Mouse (Mus musculus) ES-E14 (cell line): ENCODE results near the gene Nav1. TPM values are rescaled to one million over a fixed set of nuclear protein-coding genes. Genes with fewer than 3 reads are reported as not detected.
A peak's percentile ranks its signal among the peaks of the same experiment; 100 is the strongest.

Source experiments
- DNase-seq: peaks from one replicate; pipeline ENCODE4 v3.0.0-alpha.2; 2013; ENCODE audit warnings: low read depth, low spot score
- H3K27ac ChIP-seq: 2 replicates; pipeline ENCODE4 v1.5.1; 2012; ENCODE audit warnings: low read depth, mild to moderate bottlenecking, low read length, moderate library complexity, mixed read lengths; ENCODE audit not compliant: poor library complexity, insufficient read depth, severe bottlenecking
- H3K36me3 ChIP-seq: 2 replicates; pipeline ENCODE4 v1.6.1; 2012; ENCODE audit warnings: mild to moderate bottlenecking, low read length, moderate library complexity, mixed read lengths; ENCODE audit not compliant: control insufficient read depth, poor library complexity, insufficient read depth, severe bottlenecking
- H3K4me1 ChIP-seq, 2 experiments: fragments of 150-350 bp in 1 of 2; sonication (generic) in 1 of 2; 2 replicates each; pipeline ENCODE4 v1.6.1; 2012; ENCODE audit warnings: low read length in 2 of 2, mild to moderate bottlenecking in 1 of 2, mixed read lengths in 1 of 2; ENCODE audit not compliant: control insufficient read depth in 2 of 2, insufficient read depth in 2 of 2, poor library complexity in 1 of 2
- H3K4me3 ChIP-seq, 2 experiments: fragments of 150-350 bp in 1 of 2; sonication (generic) in 1 of 2; 2 replicates each; pipeline ENCODE4 v1.5.1; 2012; ENCODE audit warnings: low read length in 2 of 2, low read depth in 1 of 2, mild to moderate bottlenecking in 1 of 2, mixed read lengths in 1 of 2; ENCODE audit not compliant: insufficient read depth in 1 of 2, poor library complexity in 1 of 2, severe bottlenecking in 1 of 2
- H3K9ac ChIP-seq: 2 replicates; pipeline ENCODE4 v1.6.1; 2012; ENCODE audit warnings: low read depth, mild to moderate bottlenecking, low read length, mixed read lengths; ENCODE audit not compliant: poor library complexity, insufficient read depth, severe bottlenecking
- H3K9me3 ChIP-seq: fragments of 150-350 bp; sonication (generic); 2 replicates; pipeline ENCODE4 v1.6.1; 2012; ENCODE audit warnings: low read depth, mild to moderate bottlenecking, low read length; ENCODE audit not compliant: control insufficient read depth, insufficient read depth
- CHD2 ChIP-seq: IDR thresholded peaks from 2 replicates; pipeline ENCODE4 v1.6.1; 2014; ENCODE audit warnings: mild to moderate bottlenecking, low read depth, low read length, inconsistent platforms
- HCFC1 ChIP-seq: IDR thresholded peaks from 2 replicates; pipeline ENCODE4 v1.6.1; 2012; ENCODE audit warnings: low read length, inconsistent platforms, borderline replicate concordance; ENCODE audit not compliant: insufficient read depth
- MAFK ChIP-seq: IDR thresholded peaks from 2 replicates; pipeline ENCODE4 v1.6.1; 2014; ENCODE audit warnings: mild to moderate bottlenecking, low read depth, low read length, inconsistent platforms; ENCODE audit not compliant: insufficient read depth
- ZC3H11A ChIP-seq: IDR thresholded peaks from 2 replicates; pipeline ENCODE4 v1.6.1; 2012; ENCODE audit warnings: low read depth, mild to moderate bottlenecking, inconsistent platforms, low read length, borderline replicate concordance
- ZNF384 ChIP-seq: IDR thresholded peaks from 2 replicates; pipeline ENCODE4 v1.6.1; 2012; ENCODE audit warnings: low read depth, low read length, inconsistent platforms
- in situ Hi-C, 2 experiments: fragments of 600-800 bp; cut with MboI; formaldehyde crosslinking; loops; one replicate each; pipeline ENCODE4 v1.15.1; 2025; ENCODE audit warnings: low sequenced_read_pairs in 2 of 2, inconsistent platforms in 1 of 2; ENCODE audit not compliant: unreplicated experiment in 2 of 2
- total RNA-seq: library from RNA; depleted of rRNA; stranded (reverse); fragments of 300-350 nt; gene quantifications from 2 replicates; pipeline ENCODE4 v1.2.3, GENCODE M21; 2012; rRNA removed

Nav1 gene
- total RNA-seq, 1 experiment: 11.4 TPM

DNA sequence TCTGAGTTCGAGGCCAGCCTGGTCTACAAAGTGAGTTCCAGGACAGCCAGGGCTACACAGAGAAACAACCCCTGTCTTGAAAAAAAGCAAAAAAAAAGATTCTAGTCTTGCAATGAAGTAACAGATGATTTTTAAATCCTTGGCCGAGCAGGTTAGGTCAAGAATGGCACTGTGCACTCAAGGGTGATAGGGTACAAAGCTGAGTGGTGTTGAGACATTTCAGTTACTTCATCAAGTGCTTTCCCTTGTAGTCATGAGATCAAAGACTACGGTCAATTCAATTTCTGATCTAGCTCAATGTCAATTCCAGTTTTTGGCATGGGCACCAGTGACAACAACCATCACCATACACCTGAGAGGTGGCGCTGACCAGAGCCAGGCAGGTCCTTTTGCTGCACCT is 198.1 kb downstream of the Nav1 start:
- Histone ChIP-seq H3K9me3 (no peaks in the 10 kb centered on the region), H3K4me3 (no peak overlapping the region), H3K9ac (no peak overlapping the region), H3K27ac (no peak overlapping the region), H3K4me1 (no peaks in the 10 kb centered on the region), H3K36me3 (peaks cover 28% of the 10 kb centered on the region)
- DNase-seq: no peak
- in situ Hi-C loops: no loop called here
- TF ChIP-seq MAFK (no peak), ZNF384 (peak; percentile 91)

DNA sequence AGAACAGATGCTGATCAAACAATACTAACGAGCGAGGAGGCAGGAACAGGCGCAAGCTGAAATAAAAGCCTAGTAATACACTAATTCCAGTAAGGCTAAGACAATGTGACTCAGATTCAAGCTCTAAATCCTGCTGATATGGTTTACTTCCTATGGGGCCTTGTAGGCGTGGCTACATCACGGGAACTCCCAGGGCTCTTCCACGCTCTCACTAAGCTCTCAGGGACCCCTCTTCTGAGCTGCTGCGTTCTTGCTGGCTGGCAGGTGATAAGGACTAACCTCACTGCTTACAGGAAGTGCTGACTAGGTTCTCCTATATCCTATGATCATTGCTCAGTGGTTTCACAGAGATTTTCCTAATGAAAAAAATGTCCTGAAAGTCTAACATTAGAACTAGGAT is 201.7 kb downstream of the Nav1 start:
- Histone ChIP-seq H3K27ac (no peak overlapping the region), H3K4me1 (no peaks in the 10 kb centered on the region), H3K9ac (no peak overlapping the region), H3K36me3 (peaks cover 29% of the 10 kb centered on the region), H3K9me3 (no peaks in the 10 kb centered on the region), H3K4me3 (no peak overlapping the region)
- no peak for DNase-seq
- TF ChIP-seq HCFC1: no peak
- no peak for TF ChIP-seq CHD2
- TF ChIP-seq MAFK: no peak
- TF ChIP-seq ZC3H11A: no peak
- TF ChIP-seq ZNF384: no peak
- in situ Hi-C loops: no loop called here

- Histone ChIP-seq H3K9ac (no peak overlapping the region), H3K4me1 (no peaks in the 10 kb centered on the region), H3K9me3 (no peaks in the 10 kb centered on the region), H3K4me3 (no peak overlapping the region), H3K36me3 (peaks cover 21% of the 10 kb centered on the region), H3K27ac (no peak overlapping the region)
- in situ Hi-C loops: no loop called here
- TF ChIP-seq ZC3H11A (no peak), MAFK (no peak), HCFC1 (no peak), CHD2 (no peak), ZNF384 (no peak)
- no peak for DNase-seq
These were observed 205.5 kb downstream of the Nav1 start for GRCm38 (mm10) chr1:135401452-135402110.

- Histone ChIP-seq H3K9me3 (no peaks in the 10 kb centered on the region), H3K9ac (no peak overlapping the region), H3K36me3 (peaks cover 21% of the 10 kb centered on the region), H3K4me3 (no peak overlapping the region), H3K4me1 (no peaks in the 10 kb centered on the region), H3K27ac (no peak overlapping the region)
- in situ Hi-C loops: no loop called here
- no peak for DNase-seq
- TF ChIP-seq CHD2: no peak
- no peak for TF ChIP-seq ZNF384
- no peak for TF ChIP-seq ZC3H11A
- no peak for TF ChIP-seq HCFC1
These were observed 207.6 kb downstream of the Nav1 start for GRCm38 (mm10) chr1:135399466-135399865.

GRCm38 (mm10) chr1:135385161-135385560 is 221.9 kb downstream of the Nav1 start:
- no peak for TF ChIP-seq ZC3H11A
- no peak for TF ChIP-seq HCFC1
- no peak for TF ChIP-seq MAFK
- no peak for TF ChIP-seq CHD2
- no peak for TF ChIP-seq ZNF384
- in situ Hi-C loops: no loop called here
- H3K9ac ChIP-seq: no peak overlapping the region
- no peak overlapping the region for H3K4me3 ChIP-seq
- no peak overlapping the region for H3K27ac ChIP-seq
- no peaks in the 10 kb centered on the region for H3K4me1 ChIP-seq
- DNase-seq: no peak
- H3K36me3 ChIP-seq: peaks cover 42% of the 10 kb centered on the region
- no peaks in the 10 kb centered on the region for H3K9me3 ChIP-seq

Other genes starting within 250 kb of the Nav1 start
- gene Shisa4, start 232.1 kb downstream of the Nav1 start, total RNA-seq: 9.5 and 15.7 TPM in 2 replicates
- 71.1 and 86.8 TPM in 2 replicates for gene Ipo9, start 176.8 kb downstream of the Nav1 start, total RNA-seq
- gene Csrp1, start 112.8 kb upstream of the Nav1 start, total RNA-seq: 91.6 and 131 TPM in 2 replicates
- 51.1 and 70.7 TPM in 2 replicates for gene Phlda3, start 158.8 kb upstream of the Nav1 start, total RNA-seq
- 1.1 and 1.6 TPM in 2 replicates for gene Tnni1, start 172.1 kb upstream of the Nav1 start, total RNA-seq
- gene Lad1, start 211.3 kb upstream of the Nav1 start, total RNA-seq: 5.2 and 9.0 TPM in 2 replicates
- gene Tnnt2, start 229.1 kb upstream of the Nav1 start, total RNA-seq: 0.69 and 2.5 TPM in 2 replicates